Mouse (Mus musculus): ENCODE measurements around the gene Ccdc106.
A peak's percentile ranks its signal among the peaks of the same experiment; 100 is the strongest.
"Not testable (repeated sequence)": the region's sequence is repeated elsewhere in the genome, so short reads cannot be mapped to it uniquely, and the experiment has no call there.

Gene Ccdc106

DNA sequence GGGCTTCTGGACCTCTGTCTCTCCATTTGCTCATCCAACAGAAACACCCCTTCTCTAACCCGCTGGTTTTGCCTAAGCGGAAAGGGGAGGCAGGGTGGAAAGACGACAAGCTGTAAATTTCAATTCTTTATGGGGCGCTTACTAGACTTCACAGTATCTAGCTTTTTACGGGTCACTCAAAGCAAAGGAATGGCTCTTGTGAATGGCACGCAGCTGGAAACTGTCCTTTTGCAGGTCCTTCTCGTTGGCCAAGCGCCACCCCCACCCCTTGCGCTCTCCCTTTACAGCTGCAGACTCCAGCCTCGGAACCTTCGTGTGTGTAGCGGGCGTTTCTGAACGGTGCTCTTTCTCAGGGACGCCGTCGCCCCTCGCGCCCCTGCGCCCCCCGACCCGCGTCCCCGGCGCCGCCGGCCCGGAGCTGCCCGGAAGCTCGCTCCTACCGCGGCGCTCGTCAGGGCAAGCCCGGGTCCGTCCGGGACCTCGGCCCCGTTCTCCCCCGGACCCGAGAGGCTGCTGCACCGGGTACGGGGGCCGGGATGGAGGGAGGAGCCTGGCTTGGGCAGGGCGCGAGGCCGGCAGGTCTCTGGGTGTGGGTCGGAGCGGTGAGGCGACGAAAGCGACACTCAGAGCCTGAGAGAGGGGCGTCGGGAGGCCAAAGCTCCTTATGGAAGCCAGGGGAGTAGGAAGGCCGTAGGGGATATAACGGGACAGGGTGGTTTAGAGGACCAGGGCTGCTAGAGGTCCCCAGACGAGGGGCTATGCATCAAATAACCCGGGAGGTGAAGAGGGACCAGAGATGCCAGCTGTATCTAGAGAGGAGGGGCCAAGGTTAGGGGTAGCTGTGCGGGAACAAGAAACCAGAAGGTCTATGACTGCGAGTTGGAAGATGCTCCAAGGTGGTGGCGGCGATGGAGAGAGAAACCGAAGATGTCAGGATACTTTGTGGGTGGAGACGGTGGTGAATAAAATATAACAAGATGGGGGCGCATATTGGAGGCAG is 31.1 kb downstream of the Ccdc106 start, which contains the start of gene Zfp580:
Gene Zfp580, plus strand, starts transcription at position 346 of the 1,000 bp plus-strand sequence.
- peak; percentile 86 to 91 for DNase-seq

DNA sequence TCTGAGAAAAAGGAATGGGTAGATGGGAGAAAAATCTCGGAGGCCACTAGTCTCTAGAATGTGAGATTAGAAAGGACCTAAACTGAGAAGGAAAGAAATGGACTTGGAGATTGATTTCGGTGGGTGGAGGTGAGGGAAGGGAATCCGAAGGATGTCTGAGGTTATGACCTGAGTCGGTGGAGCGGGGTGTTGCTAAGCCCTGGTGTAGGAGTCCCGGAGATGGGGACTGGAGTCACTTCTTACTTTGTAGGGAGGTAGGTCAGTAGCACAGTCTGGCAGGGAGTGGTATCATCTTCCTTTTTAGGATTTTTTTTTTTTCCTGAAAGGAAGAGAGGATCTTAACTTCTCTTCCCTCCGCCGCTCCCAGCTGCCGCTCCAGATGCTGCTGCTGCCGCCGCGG is 32.1 kb downstream of the Ccdc106 start:
- peak; percentile 21 to 39 for DNase-seq

DNA sequence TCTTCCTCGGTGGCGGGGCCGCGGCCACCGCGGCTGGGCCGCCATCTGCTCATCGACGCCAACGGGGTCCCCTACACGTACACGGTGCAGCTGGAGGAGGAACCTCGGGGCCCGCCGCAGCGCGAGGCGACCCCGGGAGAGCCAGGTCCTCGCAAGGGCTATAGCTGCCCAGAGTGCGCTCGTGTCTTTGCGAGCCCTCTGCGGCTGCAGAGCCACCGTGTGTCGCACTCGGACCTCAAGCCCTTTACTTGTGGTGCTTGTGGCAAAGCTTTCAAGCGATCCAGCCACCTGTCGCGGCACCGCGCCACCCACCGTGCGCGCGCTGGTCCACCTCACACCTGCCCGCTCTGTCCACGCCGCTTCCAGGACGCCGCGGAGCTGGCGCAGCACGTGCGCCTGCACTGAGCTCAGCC is 32.6 kb downstream of the Ccdc106 start:
- peak; percentile 31 to 54 for DNase-seq

DNA sequence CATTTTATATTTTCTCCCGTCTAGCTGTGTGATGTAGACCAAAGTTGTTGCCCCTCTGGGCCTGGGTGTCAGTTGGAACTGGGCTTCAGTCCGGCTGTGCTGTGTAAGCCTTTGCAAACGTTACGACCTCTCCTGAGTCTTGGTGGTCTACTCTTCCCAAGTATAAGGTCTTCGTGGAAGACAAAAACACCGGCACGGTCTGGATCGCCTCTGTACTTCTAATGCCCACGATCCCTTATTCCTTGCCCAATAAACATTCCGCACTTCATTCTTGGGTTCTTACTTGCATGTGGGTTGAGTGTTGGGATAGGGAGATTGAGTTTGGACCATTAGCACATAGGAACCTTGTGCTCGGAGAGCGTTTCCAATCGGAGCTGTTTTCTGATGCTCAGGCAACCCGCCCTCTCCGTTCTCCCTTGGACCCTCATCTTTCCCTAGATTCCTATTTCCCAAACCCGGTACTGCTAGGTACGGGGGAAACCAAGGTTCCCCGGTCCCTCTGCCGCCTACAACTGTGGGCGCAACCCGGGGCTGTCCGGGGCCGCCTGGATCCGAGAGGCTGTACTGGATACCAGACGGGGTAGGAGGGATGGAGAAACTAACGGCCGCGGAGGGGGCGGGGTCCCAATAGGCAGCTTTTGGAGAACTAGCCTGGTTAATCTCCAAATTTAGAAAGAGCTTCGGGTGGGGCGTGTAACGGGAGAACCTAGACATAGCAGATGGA is 33.3 kb downstream of the Ccdc106 start:
- DNase-seq, result peak; percentile 35 to 45

DNA sequence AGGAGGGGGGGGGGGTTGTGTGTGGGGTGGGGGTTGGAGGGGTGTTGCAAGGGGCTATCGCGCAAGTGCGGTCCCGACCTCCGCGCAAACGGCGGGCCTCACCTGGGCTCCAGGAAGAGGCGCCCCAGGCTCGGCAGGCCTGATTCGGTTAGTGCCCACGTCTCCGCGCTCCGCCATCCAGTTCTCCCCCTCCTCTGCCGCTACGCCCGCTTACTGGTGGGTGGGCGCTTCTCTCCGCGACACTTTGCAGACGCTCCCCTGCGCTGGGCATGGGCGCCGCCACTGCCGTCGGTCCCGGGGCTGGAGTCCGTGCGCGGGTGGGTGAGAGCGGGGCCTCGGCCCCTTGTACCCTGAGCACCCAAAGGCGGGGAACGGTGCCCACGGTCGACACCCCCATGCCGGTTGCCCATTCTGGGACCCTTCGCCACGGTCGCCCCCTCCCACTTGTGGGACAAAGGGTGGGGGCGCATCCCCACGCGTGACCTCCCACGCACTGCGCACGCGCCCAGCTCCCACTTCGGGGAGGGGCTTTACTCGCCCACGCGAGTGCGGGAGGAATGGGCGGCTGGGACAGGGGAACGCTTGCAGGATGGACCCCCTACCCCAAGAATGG is 36.4 kb downstream of the Ccdc106 start:
- peak; percentile 54 to 72 for DNase-seq

DNA sequence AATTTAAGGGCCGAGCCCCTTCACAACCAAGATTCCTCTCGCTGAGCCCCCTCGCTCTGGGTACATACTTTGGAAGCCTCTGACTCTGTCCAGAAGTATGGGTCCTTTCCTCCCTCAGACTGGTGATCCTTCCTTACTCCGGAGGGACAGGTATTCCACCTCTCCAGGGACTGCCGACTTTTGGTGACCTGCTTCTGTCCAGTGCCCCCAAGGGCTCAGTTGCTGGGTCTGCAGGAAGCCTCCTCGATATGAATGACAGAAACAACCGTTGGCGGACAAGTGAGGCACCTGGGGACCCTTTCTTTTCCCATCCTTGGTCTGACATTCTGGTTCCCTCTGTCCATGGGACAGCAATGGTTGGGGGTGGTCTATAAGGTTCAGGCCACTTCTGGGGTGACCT is 37.0 kb downstream of the Ccdc106 start:
- DNase-seq, result no peak

DNA sequence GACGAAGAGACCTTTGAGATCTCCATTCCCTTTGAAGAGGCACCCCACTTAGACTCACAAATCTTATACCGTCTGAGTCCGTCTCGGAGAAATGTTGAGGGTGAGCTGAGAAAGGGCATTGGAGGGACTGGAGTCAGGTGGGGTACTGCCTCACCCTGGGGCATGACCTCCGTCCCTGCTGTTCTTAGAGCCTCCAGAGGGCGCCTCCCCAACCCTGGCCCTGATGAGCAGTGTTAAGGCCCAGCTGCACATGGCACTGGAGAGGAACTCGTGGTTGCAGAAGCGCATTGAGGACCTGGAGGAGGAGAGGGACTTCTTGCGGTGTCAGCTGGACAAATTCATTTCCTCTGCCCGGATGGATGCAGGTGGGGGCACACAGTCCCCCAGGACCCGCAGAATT is 37.5 kb downstream of the Ccdc106 start:
- DNase-seq, result peak; percentile 26 to 45

DNA sequence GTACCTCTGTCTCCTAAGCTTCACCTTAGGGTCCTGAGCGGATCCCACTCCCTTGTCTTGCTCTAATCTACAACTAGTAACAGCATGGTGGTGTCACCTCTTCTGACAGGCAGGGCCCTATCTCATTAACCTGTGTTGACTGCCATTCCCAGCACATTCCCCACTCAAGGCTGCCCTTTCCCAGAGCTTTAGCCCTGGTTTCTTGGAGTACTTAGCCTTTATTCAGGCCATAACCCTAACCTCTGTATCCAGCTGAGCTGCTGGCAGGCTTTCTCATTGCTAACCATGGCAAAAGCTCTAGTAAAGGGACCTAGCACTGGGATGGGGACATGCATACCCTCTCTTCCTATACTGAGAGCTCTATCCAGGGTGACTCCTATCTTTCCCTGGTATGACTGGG is 38.3 kb downstream of the Ccdc106 start:
- no peak for DNase-seq

DNA sequence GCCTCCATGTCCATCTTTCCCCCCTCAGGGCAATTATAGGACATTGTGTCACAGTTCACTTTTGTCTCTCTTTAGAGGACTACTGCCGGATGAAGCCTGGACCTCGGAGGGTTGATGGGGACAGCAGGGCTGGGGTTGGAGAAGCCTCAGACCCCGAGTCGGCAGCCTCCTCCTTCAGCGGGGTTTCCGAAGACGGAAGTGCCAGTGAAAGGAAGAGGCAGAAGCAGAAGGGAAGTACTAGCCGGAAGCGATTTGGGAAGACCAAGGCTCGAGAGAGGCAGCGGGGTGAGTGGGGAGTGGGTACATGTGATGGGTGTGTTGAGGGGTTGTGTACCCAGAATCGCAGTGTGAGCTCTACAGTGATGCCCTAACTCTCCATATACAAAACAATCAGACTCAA is 39.1 kb downstream of the Ccdc106 start:
- DNase-seq, result no peak

DNA sequence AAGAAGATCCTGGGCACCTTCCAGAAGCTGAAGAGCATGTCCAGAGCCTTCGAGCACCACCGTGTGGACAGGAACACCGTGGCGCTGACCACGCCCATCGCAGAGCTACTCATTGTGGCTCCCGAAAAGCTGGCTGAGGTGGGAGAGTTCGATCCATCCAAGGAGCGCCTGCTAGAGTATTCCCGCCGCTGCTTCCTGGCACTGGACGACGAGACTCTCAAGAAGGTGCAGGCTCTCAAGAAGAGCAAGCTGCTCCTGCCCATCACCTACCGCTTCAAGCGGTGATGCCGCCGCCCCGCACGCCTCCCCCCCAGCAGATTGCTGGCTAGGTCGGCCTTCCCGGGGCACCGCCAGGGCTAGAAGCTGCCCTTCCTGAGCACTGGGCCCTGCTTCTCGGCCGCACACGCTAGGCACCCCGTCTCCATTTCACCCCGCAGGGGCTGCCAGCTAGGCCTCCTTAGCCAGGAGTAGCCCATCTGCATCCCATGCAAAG is 39.9 kb downstream of the Ccdc106 start:
- DNase-seq, result peak; percentile 88 to 93

DNA sequence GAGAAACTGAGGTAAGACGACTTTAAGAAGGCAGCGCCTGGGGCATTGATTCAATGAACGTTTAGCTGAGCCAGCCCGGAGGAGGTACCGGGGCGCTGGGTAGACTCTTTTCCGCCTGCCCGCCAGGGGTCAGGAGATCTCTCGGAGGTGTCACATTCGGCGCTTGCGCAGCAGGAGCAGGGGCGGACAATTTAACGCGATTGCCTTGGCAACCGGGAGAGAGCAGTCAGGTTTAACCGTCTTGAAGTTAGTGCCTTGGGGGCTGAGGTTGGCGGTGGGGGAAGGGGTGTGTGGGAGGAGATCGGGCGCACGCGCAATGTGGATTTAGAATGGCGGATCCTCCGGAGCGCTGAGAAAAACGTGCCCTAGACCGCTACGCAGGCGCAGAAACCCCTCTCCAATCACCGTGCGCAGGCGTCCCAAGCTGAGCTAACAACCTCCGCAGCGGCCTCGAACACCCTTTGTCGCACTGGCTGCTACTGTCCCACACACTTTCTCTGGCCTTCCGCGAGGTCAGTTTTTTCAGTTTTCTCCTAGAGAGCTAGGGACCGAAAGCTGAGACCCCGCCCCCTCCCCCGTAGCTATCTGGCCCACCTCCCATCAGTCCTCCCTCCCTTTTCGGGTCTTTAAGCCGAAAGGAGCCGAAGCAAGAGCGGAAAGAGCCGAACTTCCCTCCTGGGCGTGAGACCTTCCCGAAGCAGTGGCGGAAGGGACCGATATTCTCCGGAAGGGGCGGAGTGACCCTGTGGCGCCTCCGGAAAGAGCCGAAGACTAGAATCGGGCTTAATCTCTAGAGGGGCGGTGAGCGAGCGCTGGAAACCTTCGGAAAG is 40.8 kb downstream of the Ccdc106 start:
- DNase-seq, result peak; percentile 99

DNA sequence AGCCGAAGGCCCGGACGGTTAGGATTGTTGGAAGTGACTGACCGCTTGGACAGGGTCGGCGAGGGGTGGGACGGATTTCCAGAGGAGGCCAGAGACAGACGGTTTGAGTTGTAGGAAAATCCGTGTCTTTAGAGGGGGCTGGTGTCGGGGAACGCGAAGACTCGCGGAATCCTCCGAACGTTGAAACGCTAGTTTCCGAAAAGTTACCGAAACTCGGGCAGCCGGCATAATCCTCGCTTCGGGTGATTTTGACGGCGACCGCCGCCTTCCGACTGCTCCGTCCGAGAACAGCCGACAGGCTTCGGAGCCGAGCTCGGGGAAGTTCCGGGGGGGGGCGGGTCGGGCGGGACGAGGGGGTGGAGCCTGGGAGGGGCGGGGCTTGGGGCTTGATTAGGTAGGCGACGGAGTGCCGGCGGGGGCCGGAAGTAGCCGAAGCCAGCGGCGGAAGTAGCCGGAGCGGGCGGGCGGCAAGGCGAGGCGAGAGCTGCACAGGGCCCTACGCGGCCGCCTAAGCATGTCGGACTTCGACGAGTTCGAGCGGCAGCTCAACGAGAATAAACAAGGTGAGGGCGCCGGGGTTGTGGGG is 41.5 kb downstream of the Ccdc106 start, which contains the start of gene U2af2:
Gene U2af2, plus strand, starts transcription at position 370 of the 586 bp plus-strand sequence.
- DNase-seq, result peak; percentile 98

DNA sequence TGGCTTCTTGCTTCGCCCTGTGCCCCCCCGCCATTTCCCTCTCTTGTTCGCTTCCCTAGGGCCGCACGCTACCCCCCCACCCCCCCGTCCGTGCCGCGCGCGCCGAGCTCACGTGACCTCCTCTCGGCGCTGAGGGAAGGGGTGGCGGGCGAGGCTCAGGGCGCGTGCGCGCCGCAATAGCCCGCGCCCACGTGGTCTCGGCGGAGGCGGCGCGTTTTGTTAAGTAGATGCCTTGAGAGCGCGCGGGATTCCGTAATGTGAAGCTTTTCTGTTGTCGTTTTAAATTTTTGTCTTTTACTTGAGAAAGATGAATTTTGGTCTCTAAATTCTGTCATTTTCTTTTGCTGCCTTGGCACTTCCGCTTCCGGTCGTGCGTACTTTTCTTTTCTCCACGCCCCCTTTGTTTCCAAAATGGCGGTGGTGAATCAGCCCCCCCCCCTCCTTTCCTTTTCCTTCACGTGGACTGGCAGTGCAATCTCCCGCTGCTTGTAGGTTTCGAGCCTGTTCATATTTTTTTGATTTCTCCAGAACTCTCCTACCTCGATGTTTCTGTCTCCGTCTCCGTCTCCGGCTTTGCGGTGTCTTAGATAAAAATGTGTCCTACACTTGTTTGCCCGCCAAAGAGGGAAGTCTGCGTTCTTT is 42.1 kb downstream of the Ccdc106 start:
- peak; percentile 73 to 85 for DNase-seq

DNA sequence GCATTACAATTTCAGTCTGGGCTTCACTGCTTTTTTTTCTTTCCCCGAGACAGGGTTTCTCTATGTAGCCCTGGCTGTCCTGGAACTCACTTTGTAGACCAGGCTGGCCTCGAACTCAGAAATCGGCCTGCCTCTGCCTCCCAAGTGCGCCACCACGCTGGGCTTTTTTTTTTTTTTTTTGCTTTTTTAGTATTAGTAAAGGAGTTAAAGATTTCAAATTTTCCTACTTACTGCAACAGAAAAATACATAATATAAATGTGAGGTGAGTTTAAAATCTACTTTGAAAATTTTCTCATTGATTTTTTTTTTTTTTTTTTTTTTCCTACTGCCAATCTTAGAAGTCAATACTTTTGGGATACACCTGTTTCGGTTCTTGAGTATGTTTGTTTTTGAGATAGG is 44.5 kb downstream of the Ccdc106 start:
- no peak for DNase-seq

DNA sequence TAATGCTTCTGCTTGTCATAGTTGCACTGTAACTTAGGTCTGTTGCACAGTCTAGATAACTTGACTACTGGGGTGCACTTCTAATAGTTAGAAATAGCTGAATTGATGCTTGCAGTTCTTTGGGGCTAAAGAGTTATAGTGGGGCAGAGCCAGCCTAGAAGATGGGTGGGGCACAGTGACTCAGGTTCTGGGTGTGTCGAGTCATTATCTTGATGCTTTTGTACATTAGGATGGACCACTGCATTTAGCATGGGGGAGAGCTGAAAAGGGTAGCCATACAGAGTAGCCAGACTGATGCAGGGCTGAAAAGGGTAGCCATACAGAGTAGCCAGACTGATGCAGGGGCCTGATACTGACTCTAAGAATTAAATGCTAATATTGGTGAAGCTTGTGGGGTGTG is 53.2 kb downstream of the Ccdc106 start:
- DNase-seq, result no peak

DNA sequence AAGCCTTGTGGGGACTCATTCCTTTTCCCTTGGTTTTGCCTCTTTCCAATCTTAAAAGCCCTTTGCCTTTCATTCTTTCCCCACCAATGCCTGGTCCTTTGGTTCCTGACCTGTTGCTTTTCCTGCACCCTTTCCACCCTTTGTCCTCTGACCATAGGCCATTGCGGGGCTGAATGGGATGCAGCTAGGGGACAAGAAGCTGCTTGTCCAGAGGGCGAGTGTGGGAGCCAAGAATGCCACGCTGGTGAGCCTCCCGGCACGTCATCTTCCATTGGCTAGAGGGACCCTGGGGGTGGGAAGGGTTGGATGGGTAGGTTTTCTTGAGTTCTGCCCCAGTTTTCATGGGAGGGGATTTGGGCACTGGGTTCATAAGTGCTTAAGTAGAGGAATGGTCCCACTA is 54.6 kb downstream of the Ccdc106 start:
- no peak for DNase-seq

DNA sequence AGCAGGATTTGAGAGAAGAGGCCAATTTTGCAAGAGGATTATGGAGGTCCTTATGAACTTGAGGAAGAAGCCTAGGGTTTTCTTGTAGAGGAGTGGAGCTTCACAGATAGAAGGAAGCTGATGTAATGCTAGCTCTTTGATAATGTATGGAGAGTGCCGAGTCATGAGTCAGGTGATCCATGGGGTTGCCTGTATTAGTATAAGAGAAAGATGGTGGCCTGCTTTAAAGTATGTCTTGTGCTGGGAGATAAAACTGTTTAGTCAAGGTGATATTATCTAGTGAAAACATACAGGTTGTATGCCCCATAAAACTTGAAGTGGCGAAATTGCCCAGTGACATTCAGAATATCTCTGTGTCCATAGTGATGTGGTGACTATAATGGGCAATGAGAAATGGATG is 56.6 kb downstream of the Ccdc106 start:
- DNase-seq, result no peak

DNA sequence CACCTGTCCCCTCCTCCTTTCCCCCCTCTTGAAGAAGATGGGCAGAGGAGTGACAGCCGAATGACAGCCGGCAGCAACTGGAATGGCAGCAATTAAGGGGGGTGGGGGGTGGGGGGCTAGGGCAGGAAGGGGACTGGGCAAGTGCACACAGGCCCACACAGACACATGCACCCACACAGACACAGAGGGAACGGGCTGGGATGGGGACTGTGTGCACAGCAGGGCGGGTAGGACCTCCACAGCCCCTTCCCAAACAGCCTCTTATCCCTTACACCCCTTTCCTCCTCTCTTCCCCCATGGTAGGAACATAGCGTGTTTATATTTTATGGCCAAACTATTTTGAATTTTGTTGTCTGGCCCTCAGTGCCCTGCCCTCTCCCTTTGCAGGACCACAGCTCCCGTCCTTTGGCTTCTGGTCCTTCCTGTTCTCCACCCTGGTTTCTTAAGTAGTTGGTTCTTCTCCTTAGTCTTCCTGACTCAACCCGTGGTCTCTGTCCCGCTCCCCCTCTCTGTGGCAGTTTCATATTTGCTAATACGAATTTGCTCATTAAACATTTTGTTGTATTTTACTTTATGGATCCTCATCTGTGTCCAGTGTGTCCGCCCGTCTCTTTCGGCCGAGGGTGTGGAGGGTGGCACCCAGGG is 59.1 kb downstream of the Ccdc106 start:
- not testable (repeated sequence) for DNase-seq

DNA sequence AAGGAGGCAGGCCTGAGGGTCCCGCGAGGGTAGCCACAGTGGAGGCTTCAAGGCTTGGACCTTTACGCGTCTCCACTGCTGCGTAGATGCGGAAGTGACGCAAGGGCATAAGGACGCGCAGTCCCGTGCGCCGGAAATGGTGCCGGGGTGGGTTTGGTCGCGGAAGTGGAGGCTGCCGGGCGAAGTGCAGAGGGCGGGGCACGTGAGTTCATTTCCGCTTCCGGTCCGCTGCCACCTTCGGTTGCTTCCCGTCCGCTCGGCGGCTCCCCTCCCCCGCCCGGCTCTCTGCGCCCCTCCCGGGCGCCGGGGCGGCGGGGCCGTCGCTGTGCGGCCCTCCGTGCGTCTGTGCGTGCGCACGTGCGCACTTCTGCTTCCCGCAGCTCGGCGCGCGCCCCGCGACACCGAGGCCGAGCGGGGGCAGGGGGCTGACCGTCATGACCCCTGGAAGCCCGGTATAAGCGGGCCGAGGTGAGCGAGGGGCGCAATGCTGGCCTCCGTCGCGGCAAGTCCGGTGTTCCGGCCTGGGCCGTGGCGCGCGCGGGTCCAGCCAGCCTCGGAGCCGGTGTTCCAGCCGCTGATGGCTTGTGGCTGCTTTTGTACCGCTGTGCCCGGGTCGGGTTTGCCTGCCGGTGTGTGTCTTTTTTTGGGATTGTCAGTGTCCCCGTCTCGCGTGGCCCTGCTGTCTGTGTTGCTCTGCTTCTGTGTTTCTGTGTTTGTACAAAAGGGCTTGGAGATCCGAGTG is 59.8 kb downstream of the Ccdc106 start, which contains the start of gene Epn1:
Gene Epn1, plus strand, starts transcription at position 226 of the 742 bp plus-strand sequence.
- peak; percentile 98 for DNase-seq

DNA sequence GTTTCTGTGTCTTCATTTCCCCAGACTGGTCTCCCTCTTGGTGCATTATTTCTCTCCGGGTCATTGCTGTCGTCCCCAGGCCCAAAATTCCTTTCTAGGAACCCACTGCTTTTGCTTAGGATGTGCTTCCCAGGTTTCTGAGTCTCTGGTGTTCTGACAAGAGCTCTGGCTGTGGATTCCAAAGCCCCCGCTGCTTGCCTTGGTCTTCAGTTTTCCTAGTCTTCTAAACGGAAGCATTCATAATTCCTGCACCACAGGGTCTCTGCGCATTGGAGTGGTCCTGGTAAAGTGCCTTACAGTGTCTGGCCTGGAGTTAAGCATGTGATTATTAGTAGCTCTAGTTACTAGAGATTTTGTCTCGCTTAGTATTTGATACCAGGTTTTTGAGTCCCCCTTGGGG is 60.5 kb downstream of the Ccdc106 start:
- peak in 1 of 2 experiments; percentile 19 for DNase-seq

Measured in kidney, postnatal 4 days (tissue).